Mouse (Mus musculus) kidney, embryonic 16.5 days (tissue): ENCODE measurements at regions not wholly inside any gene's neighbourhood (a gene's known extent, or its start where the extent isn't known, plus 50 kb on each side); places are given as distances from the start of the nearest gene placed in this dataset.

Experiments used
- ATAC-seq: fragments of 200-750 bp; cut with Nextera tagmentation; 2 replicates; pipeline ENCODE4 v1.8.0; 2017; ENCODE audit warnings: moderate TSS enrichment; ENCODE audit not compliant: low FRiP score, low TSS enrichment
- H3K27ac ChIP-seq: fragments of 300-500 bp; sonication (generic); 2 replicates; pipeline ENCODE4 v1.5.1; 2014; ENCODE audit warnings: low read length
- H3K27me3 ChIP-seq: fragments of 300-500 bp; sonication (generic); 2 replicates; pipeline ENCODE4 v1.6.1; 2014; ENCODE audit warnings: low read length, control low read depth, mixed read lengths; ENCODE audit not compliant: insufficient read depth
- H3K36me3 ChIP-seq: fragments of 300-500 bp; sonication (generic); 2 replicates; pipeline ENCODE4 v1.6.1; 2014; ENCODE audit warnings: low read length, control low read depth, mixed read lengths; ENCODE audit not compliant: insufficient read depth
- H3K4me1 ChIP-seq: fragments of 300-500 bp; sonication (generic); 2 replicates; pipeline ENCODE4 v1.6.1; 2014; ENCODE audit warnings: low read length, control low read depth, mixed read lengths; ENCODE audit not compliant: insufficient read depth
- H3K4me2 ChIP-seq: fragments of 300-500 bp; sonication (generic); replicated peaks from 2 replicates; pipeline ENCODE4 v1.6.1; 2014; ENCODE audit warnings: low read depth, low read length
- H3K4me3 ChIP-seq: fragments of 300-500 bp; sonication (generic); 2 replicates; pipeline ENCODE4 v1.5.1; 2014; ENCODE audit warnings: mild to moderate bottlenecking, low read length
- H3K9ac ChIP-seq: fragments of 300-500 bp; sonication (generic); replicated peaks from 2 replicates; pipeline ENCODE4 v1.6.1; 2014; ENCODE audit warnings: low read length
- H3K9me3 ChIP-seq: fragments of 300-500 bp; sonication (generic); 2 replicates; pipeline ENCODE4 v1.6.1; 2016; ENCODE audit warnings: low read length, control low read depth
- WGBS: fragments of 180-500 bp; shearing (Covaris S2); extraction: QIAGEN DNeasy Blood & Tissue Kit; methylation state at CpG from one replicate; pipeline ENCODE4 v1.1.7; 2014; 5-methylcytosine and 5-hydroxymethylcytosine counted together

- Histone ChIP-seq H3K4me3 (no peak overlapping the region), H3K27me3 (no peaks in the 10 kb centered on the region), H3K4me2 (no peak overlapping the region), H3K9me3 (no peaks in the 10 kb centered on the region), H3K4me1 (no peaks in the 10 kb centered on the region), H3K9ac (no peak overlapping the region), H3K27ac (no peak overlapping the region), H3K36me3 (no peaks in the 10 kb centered on the region)
- no peak for ATAC-seq
- 55% methylated on average over 6 of the region's 6 CpGs for WGBS
These were observed 83.7 kb upstream of the Ppp2r5a start for GRCm38 (mm10) chr1:191486766-191487165.

GRCm38 (mm10) chr1:191484726-191485425, 81.8 kb upstream of the Ppp2r5a start:
- Histone ChIP-seq H3K4me3 (no peak overlapping the region), H3K4me2 (no peak overlapping the region), H3K9ac (no peak overlapping the region), H3K4me1 (no peaks in the 10 kb centered on the region), H3K9me3 (no peaks in the 10 kb centered on the region), H3K27ac (no peak overlapping the region), H3K36me3 (no peaks in the 10 kb centered on the region), H3K27me3 (no peaks in the 10 kb centered on the region)
- no peak for ATAC-seq
- 87% methylated on average over 8 of the region's 8 CpGs for WGBS

GRCm38 (mm10) chr1:191479906-191480379, 76.9 kb upstream of the Ppp2r5a start:
- H3K27me3 ChIP-seq, result no peaks in the 10 kb centered on the region
- ATAC-seq, result peak; percentile 54
- H3K4me2 ChIP-seq, result no peak overlapping the region
- H3K36me3 ChIP-seq, result no peaks in the 10 kb centered on the region
- WGBS, result 44% methylated on average over 13 of the region's 13 CpGs
- H3K27ac ChIP-seq, result peak overlapping the region; percentile 59
- H3K9me3 ChIP-seq, result no peaks in the 10 kb centered on the region
- H3K9ac ChIP-seq, result no peak overlapping the region
- H3K4me3 ChIP-seq, result no peak overlapping the region
- H3K4me1 ChIP-seq, result no peaks in the 10 kb centered on the region

- WGBS, result 86% methylated on average over 5 of the region's 5 CpGs
These were observed 69.5 kb upstream of the Ppp2r5a start for GRCm38 (mm10) chr1:191472551-191472950.

GRCm38 (mm10) chr1:191471489-191471888, 68.4 kb upstream of the Ppp2r5a start:
- WGBS, result 64% methylated on average over 2 of the region's 2 CpGs
- Histone ChIP-seq H3K4me2 (no peak overlapping the region), H3K27me3 (no peaks in the 10 kb centered on the region), H3K9ac (no peak overlapping the region), H3K4me1 (peaks cover 7% of the 10 kb centered on the region; the same call in 1 of the 2 replicates), H3K9me3 (no peaks in the 10 kb centered on the region), H3K27ac (no peak overlapping the region), H3K36me3 (no peaks in the 10 kb centered on the region), H3K4me3 (no peak overlapping the region)
- no peak for ATAC-seq

More at GRCm38 (mm10) chr1:191472551-191472950, 69.5 kb upstream of the Ppp2r5a start:
- Histone ChIP-seq H3K27me3 (no peaks in the 10 kb centered on the region), H3K27ac (no peak overlapping the region), H3K4me2 (no peak overlapping the region), H3K36me3 (no peaks in the 10 kb centered on the region), H3K4me3 (no peak overlapping the region), H3K9me3 (no peaks in the 10 kb centered on the region), H3K9ac (no peak overlapping the region), H3K4me1 (peaks cover 7% of the 10 kb centered on the region; the same call in 1 of the 2 replicates)
- ATAC-seq, result no peak

GRCm38 (mm10) chr1:191470190-191470985, 67.3 kb upstream of the Ppp2r5a start:
- no peak overlapping the region for H3K4me3 ChIP-seq
- peak; percentile 31; the same call in 1 of the 2 replicates for ATAC-seq
- WGBS, result 29% methylated on average over 13 of the region's 13 CpGs
- no peaks in the 10 kb centered on the region for H3K27me3 ChIP-seq
- H3K4me1 ChIP-seq, result peaks cover 7% of the 10 kb centered on the region; the same call in 1 of the 2 replicates
- peak overlapping the region; percentile 45; the same call in 1 of the 2 replicates for H3K27ac ChIP-seq
- H3K9me3 ChIP-seq, result no peaks in the 10 kb centered on the region
- H3K36me3 ChIP-seq, result no peaks in the 10 kb centered on the region
- H3K4me2 ChIP-seq, result no peak overlapping the region
- no peak overlapping the region for H3K9ac ChIP-seq

GRCm38 (mm10) chr1:191468837-191469529, 65.9 kb upstream of the Ppp2r5a start:
- Histone ChIP-seq H3K9me3 (no peaks in the 10 kb centered on the region), H3K27me3 (no peaks in the 10 kb centered on the region), H3K27ac (no peak overlapping the region), H3K9ac (no peak overlapping the region), H3K4me2 (no peak overlapping the region), H3K4me3 (no peak overlapping the region), H3K36me3 (no peaks in the 10 kb centered on the region), H3K4me1 (peaks cover 7% of the 10 kb centered on the region; the same call in 1 of the 2 replicates)
- WGBS, result 56% methylated on average over 4 of the region's 4 CpGs
- ATAC-seq, result no peak

- H3K9ac ChIP-seq, result no peak overlapping the region
- H3K4me2 ChIP-seq, result no peak overlapping the region
- no peaks in the 10 kb centered on the region for H3K36me3 ChIP-seq
- no peak overlapping the region for H3K4me3 ChIP-seq
- WGBS, result 77% methylated on average over 3 of the region's 3 CpGs
- no peak overlapping the region for H3K27ac ChIP-seq
- no peak for ATAC-seq
- peaks cover 20% of the 10 kb centered on the region for H3K4me1 ChIP-seq
- H3K27me3 ChIP-seq, result no peaks in the 10 kb centered on the region
- H3K9me3 ChIP-seq, result no peaks in the 10 kb centered on the region
These were observed 63.2 kb upstream of the Ppp2r5a start for GRCm38 (mm10) chr1:191466261-191466660.

GRCm38 (mm10) chr1:191465723-191466122, 62.7 kb upstream of the Ppp2r5a start:
- Histone ChIP-seq H3K27me3 (no peaks in the 10 kb centered on the region), H3K9me3 (no peaks in the 10 kb centered on the region), H3K4me3 (no peak overlapping the region), H3K27ac (no peak overlapping the region), H3K4me2 (no peak overlapping the region), H3K9ac (no peak overlapping the region), H3K36me3 (no peaks in the 10 kb centered on the region), H3K4me1 (peaks cover 20% of the 10 kb centered on the region)
- no peak for ATAC-seq
- 89% methylated on average over 4 of the region's 4 CpGs for WGBS
